Mouse (Mus musculus) heart, postnatal 36 days (tissue): ENCODE measurements around the gene Amotl2. TPM values are rescaled to one million over a fixed set of nuclear protein-coding genes. Genes with fewer than 3 reads are reported as not detected.

Experiments used
- DNase-seq, 2 experiments: peaks; one replicate each; pipeline ENCODE4 v3.0.0; 2021 to 2022
- intact Hi-C: fragments of 180-260 bp; cut with DNase I; formaldehyde crosslinking; loops from one replicate; pipeline ENCODE4 v1.15.1; 2025
- total RNA-seq, 2 experiments: library from RNA; stranded (reverse); gene quantifications; 2 replicates each; pipeline ENCODE4 v1.2.3; 2021

The Amotl2 gene
- total RNA-seq, 2 experiments from 2014 or later: 67.5 to 79.0 TPM

- DNase-seq: no peak
- intact Hi-C loops: no loop called here
These were observed 15.2 kb downstream of the Amotl2 start for GRCm38 (mm10) chr9:102731574-102732175.

- intact Hi-C loops: no loop called here
- DNase-seq: no peak
These were observed 15.9 kb downstream of the Amotl2 start for GRCm38 (mm10) chr9:102732326-102732865.

GRCm38 (mm10) chr9:102733459-102733858 is 17.0 kb downstream of the Amotl2 start:
- intact Hi-C loops: no loop called here
- no peak for DNase-seq

- DNase-seq: no peak
- intact Hi-C loops: no loop called here
These were observed 17.7 kb downstream of the Amotl2 start for GRCm38 (mm10) chr9:102733999-102734738.

GRCm38 (mm10) chr9:102734739-102735075 is 18.2 kb downstream of the Amotl2 start:
- DNase-seq: no peak
- intact Hi-C loops: no loop called here

- no peak for DNase-seq
- intact Hi-C loops: no loop called here
These were observed 18.8 kb downstream of the Amotl2 start for GRCm38 (mm10) chr9:102735231-102735630.

- intact Hi-C loops: no loop called here
- DNase-seq: no peak
These were observed 19.5 kb downstream of the Amotl2 start for GRCm38 (mm10) chr9:102735996-102736395.

GRCm38 (mm10) chr9:102737405-102737804 is 20.9 kb downstream of the Amotl2 start:
- DNase-seq: no peak
- intact Hi-C loops: no loop called here

- intact Hi-C loops: no loop called here
- DNase-seq: peak in 1 of 2 experiments; percentile 42
These were observed 30.3 kb downstream of the Amotl2 start for GRCm38 (mm10) chr9:102746753-102747152.

GRCm38 (mm10) chr9:102747902-102748301 is 31.4 kb downstream of the Amotl2 start:
- no peak for DNase-seq
- intact Hi-C loops: no loop called here

- intact Hi-C loops: no loop called here
- no peak for DNase-seq
These were observed 32.7 kb downstream of the Amotl2 start for GRCm38 (mm10) chr9:102749216-102749615.

GRCm38 (mm10) chr9:102751632-102752303 is 35.3 kb downstream of the Amotl2 start:
- intact Hi-C loops: no loop called here

GRCm38 (mm10) chr9:102753299-102753698 is 36.8 kb downstream of the Amotl2 start:
- intact Hi-C loops: no loop called here
- DNase-seq: no peak

More at GRCm38 (mm10) chr9:102751632-102752303, 35.3 kb downstream of the Amotl2 start:
- DNase-seq: no peak

- intact Hi-C loops: no loop called here
- peak in 1 of 2 experiments; percentile 24 for DNase-seq
These were observed 38.7 kb downstream of the Amotl2 start for GRCm38 (mm10) chr9:102755161-102755560.

GRCm38 (mm10) chr9:102755591-102756270 is 39.3 kb downstream of the Amotl2 start:
- peak in 1 of 2 experiments; percentile 22 for DNase-seq
- intact Hi-C loops: no loop called here

GRCm38 (mm10) chr9:102756352-102756751 is 39.9 kb downstream of the Amotl2 start:
- intact Hi-C loops: no loop called here
- no peak for DNase-seq

GRCm38 (mm10) chr9:102758851-102759250 is 42.4 kb downstream of the Amotl2 start:
- DNase-seq: no peak
- intact Hi-C loops: no loop called here

- intact Hi-C loops: no loop called here
- no peak for DNase-seq
These were observed 43.1 kb downstream of the Amotl2 start for GRCm38 (mm10) chr9:102759581-102760001.

- intact Hi-C loops: no loop called here
- DNase-seq: no peak
These were observed 45.1 kb downstream of the Amotl2 start for GRCm38 (mm10) chr9:102761599-102761998.

GRCm38 (mm10) chr9:102762836-102763235 is 46.4 kb downstream of the Amotl2 start:
- intact Hi-C loops: no loop called here
- DNase-seq: no peak

GRCm38 (mm10) chr9:102763520-102763919 is 47.0 kb downstream of the Amotl2 start:
- DNase-seq: no peak
- intact Hi-C loops: no loop called here
